Mouse (Mus musculus) midbrain, embryonic 16.5 days (tissue): ENCODE measurements around the gene Ing3. TPM values are rescaled to one million over a fixed set of nuclear protein-coding genes. Genes with fewer than 3 reads are reported as not detected.

ENCODE experiments used
- ATAC-seq: fragments of 200-750 bp; cut with Nextera tagmentation; 2 replicates; pipeline ENCODE4 v1.8.0; 2017; ENCODE audit warnings: moderate TSS enrichment
- H3K27ac ChIP-seq: fragments of 300-500 bp; sonication (generic); 2 replicates; pipeline ENCODE4 v1.5.1; 2014; ENCODE audit warnings: mild to moderate bottlenecking, low read length, mixed read lengths
- H3K27me3 ChIP-seq: fragments of 300-500 bp; sonication (generic); 2 replicates; pipeline ENCODE4 v1.6.1; 2014; ENCODE audit warnings: low read depth, low read length, mixed read lengths; ENCODE audit not compliant: control insufficient read depth, insufficient read depth
- H3K36me3 ChIP-seq: fragments of 300-500 bp; sonication (generic); 2 replicates; pipeline ENCODE4 v1.6.1; 2014; ENCODE audit warnings: mild to moderate bottlenecking, low read length, moderate library complexity, mixed read lengths; ENCODE audit not compliant: control insufficient read depth, insufficient read depth
- H3K4me1 ChIP-seq: fragments of 300-500 bp; sonication (generic); 2 replicates; pipeline ENCODE4 v1.6.1; 2014; ENCODE audit warnings: mild to moderate bottlenecking, low read length, mixed read lengths; ENCODE audit not compliant: control insufficient read depth, insufficient read depth
- H3K4me2 ChIP-seq: fragments of 300-500 bp; sonication (generic); 2 replicates; pipeline ENCODE4 v1.6.1; 2014; ENCODE audit warnings: mild to moderate bottlenecking, low read length, mixed read lengths
- H3K4me3 ChIP-seq: fragments of 300-500 bp; sonication (generic); 2 replicates; pipeline ENCODE4 v1.5.1; 2014; ENCODE audit warnings: low read depth, mild to moderate bottlenecking, low read length, moderate library complexity, mixed read lengths
- H3K9ac ChIP-seq: fragments of 300-500 bp; sonication (generic); 2 replicates; pipeline ENCODE4 v1.6.1; 2014; ENCODE audit warnings: low read depth, low read length, mixed read lengths
- H3K9me3 ChIP-seq: fragments of 300-500 bp; sonication (generic); replicated peaks from 2 replicates; pipeline ENCODE4 v1.6.1; 2014; ENCODE audit warnings: mild to moderate bottlenecking, low read length, mixed read lengths; ENCODE audit not compliant: control insufficient read depth, poor library complexity, severe bottlenecking
- WGBS: fragments of 180-500 bp; shearing (Covaris S2); extraction: QIAGEN DNeasy Blood & Tissue Kit; methylation state at CpG from one replicate; pipeline ENCODE4 v1.1.7; 2014; 5-methylcytosine and 5-hydroxymethylcytosine counted together
- polyA plus RNA-seq: library from polyadenylated mRNA; unstranded; fragments of >200 nt; fragmentation: Nextera tagmentation; extraction: Ambion mirVana; gene quantifications from 2 replicates; pipeline ENCODE4 v1.2.1, GENCODE M21; 2015

Gene Ing3
- polyA plus RNA-seq = 44.2 and 50.0 TPM in 2 replicates

DNA sequence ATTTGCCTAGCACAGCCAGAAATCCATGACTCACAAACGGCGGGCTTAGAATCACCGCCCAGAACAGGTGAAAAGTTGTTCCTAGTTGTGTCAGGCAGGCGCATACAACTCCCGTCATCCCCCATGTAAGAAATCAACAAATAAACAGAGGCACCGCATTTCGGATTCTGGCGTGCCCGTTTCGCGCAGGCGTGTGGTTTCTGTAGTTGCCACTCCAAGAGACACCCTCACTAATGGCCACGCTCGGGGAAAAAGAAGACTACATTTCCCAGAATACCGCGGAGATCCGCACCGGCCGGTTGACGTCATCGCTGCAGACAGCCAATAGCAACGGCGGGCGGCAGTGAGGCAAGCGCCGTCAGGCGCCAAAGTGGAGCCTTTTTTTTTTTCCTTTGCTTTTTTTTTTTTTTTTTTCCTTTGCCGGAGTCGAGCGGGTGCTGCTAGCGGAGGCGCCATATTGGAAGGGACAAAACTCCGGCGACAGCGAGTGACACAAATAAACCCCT, at the start of gene Ing3:
Ing3 (plus strand) TSS at position 346 of the 506 bp plus-strand sequence.
- peak within 1 kb of the TSS; percentile 99 for H3K27ac ChIP-seq
- ATAC-seq = peak; percentile 99
- H3K9me3 ChIP-seq = no peaks in the 10 kb centered on the region
- H3K4me1 ChIP-seq = peaks cover 12% of the 10 kb centered on the region
- under 1% methylated on average over 35 of the region's 35 CpGs for WGBS
- peak within 1 kb of the TSS; percentile 67 for H3K4me2 ChIP-seq
- H3K27me3 ChIP-seq = no peaks in the 10 kb centered on the region
- no peaks in the 10 kb centered on the region for H3K36me3 ChIP-seq
- peak within 1 kb of the TSS; percentile 79 for H3K9ac ChIP-seq
- H3K4me3 ChIP-seq = peak within 1 kb of the TSS; percentile 55

DNA sequence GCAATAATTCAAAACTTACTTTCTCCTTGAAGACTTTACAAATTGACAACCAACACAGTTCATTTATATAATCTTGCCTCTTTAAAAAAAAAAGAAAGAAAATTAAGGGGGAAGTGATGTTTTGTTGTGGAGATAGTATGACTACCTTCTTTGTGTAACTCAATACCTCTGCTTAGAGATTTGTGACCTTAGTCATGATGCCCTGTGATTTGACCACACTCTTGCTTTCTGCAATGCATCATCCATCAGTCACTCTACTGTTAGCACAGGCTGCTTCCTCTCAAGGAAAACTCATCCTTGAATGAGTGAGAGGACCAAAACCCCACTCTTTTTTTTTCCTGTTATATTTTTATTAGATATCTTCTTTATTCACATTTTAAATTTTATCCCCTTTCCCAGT, 39.7 kb upstream of the Ing3 start:
- Histone ChIP-seq H3K27ac (no peak overlapping the region), H3K36me3 (no peaks in the 10 kb centered on the region), H3K27me3 (no peaks in the 10 kb centered on the region), H3K9ac (no peak overlapping the region), H3K4me2 (no peak overlapping the region), H3K9me3 (no peaks in the 10 kb centered on the region), H3K4me1 (no peaks in the 10 kb centered on the region), H3K4me3 (no peak overlapping the region)
- ATAC-seq = no peak

DNA sequence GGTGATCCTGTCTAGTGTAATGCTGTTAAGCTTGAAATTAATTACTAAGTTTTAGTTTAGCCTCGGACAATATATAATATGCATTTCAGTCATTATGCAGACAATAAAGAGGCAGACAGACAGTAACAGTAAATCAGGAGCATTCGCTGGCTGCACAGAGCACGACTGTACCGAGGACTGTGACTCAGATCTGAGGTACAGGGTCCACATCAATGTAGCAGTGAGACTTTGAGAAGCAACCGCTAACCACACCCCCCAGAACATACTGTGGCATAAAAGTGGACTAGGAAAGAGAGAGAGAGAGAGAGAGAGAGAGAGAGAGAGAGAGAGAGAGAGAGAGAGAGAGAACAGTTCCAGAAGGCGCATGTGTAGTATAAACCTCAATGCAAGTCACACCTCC, 38.6 kb upstream of the Ing3 start:
- Histone ChIP-seq H3K9ac (no peak overlapping the region), H3K9me3 (no peaks in the 10 kb centered on the region), H3K4me2 (no peak overlapping the region), H3K4me3 (no peak overlapping the region), H3K36me3 (no peaks in the 10 kb centered on the region), H3K4me1 (no peaks in the 10 kb centered on the region), H3K27me3 (no peaks in the 10 kb centered on the region), H3K27ac (no peak overlapping the region)
- ATAC-seq = no peak
- WGBS = 91% methylated on average over 6 of the region's 6 CpGs

DNA sequence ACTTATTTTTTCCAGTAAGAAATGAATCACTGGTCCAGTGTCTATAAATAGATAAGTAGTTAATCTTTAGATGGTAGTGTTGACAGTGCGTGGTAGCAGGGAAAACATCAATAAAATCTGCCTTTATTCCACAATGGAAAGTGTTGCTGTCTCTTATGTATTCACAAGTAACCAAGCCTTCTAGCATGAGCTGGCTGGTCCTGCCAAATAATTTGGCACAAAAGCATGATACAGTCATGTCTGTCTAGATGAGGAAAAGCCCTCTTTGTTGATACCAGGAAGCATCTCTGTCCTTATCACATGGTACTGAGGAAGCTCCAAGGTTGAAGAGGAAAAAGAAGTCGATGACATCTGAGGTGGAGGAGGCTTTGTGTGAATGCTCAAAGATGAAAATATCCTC, 32.8 kb upstream of the Ing3 start:
- H3K9me3 ChIP-seq = no peaks in the 10 kb centered on the region
- ATAC-seq = no peak
- H3K27ac ChIP-seq = no peak overlapping the region
- H3K36me3 ChIP-seq = no peaks in the 10 kb centered on the region
- no peaks in the 10 kb centered on the region for H3K4me1 ChIP-seq
- H3K4me3 ChIP-seq = no peak overlapping the region
- no peaks in the 10 kb centered on the region for H3K27me3 ChIP-seq
- WGBS = 91% methylated on average over 2 of the region's 2 CpGs
- no peak overlapping the region for H3K9ac ChIP-seq
- H3K4me2 ChIP-seq = no peak overlapping the region

DNA sequence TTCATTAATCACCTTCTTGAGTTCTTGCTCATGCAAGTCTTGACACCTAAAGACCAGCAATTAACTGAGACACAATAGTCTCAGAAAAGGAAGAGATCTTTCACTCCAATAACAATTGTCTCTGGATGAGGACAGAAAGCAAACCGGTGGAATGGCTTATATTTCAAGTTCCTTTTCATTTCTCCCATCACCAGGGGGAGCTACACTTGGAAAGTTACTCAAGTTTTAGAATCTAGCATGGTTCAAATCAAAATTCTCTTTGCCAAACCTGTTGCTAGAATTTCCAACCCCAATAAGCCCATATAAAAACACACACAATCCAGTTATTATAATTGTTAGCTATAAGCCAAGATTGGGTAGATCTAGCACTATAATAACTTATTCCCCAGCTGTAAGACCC, 25.2 kb upstream of the Ing3 start:
- ATAC-seq = no peak
- Histone ChIP-seq H3K27ac (no peak overlapping the region), H3K4me2 (no peak overlapping the region), H3K4me3 (no peak overlapping the region), H3K27me3 (no peaks in the 10 kb centered on the region), H3K4me1 (no peaks in the 10 kb centered on the region), H3K9ac (no peak overlapping the region), H3K36me3 (no peaks in the 10 kb centered on the region), H3K9me3 (no peaks in the 10 kb centered on the region)
- WGBS = 26% methylated on average over 1 of the region's 1 CpGs

DNA sequence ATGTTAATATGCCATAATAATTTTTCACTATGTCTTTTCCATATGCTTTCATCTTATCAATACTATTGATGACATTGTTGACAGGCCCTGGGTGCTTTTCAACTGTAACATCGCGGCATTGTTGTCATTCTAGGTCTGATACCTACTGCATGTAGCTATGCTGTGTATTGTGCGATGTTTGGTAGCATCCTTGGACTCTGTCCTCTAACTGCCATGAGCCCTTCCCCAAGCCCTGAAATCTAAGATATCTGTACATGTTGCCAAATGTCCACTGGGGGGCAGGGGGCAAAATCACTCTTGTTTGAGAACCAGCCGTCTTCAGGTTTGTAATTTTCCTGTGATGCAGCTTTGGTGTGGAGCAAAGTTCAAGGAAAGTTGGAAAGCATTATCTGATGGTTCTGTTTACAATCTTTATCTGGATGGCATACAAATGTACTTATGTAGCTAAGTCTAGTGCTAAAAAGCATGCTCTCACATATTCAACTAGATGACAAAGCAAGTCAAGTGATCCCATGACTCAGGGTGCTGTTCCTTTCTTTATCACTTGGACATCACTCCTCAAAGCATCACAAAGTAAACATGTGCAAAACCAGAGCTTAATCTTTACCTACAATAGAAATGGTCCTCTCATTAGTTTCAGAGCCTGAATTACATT, 11.3 kb upstream of the Ing3 start:
- Histone ChIP-seq H3K9ac (no peak overlapping the region), H3K36me3 (no peaks in the 10 kb centered on the region), H3K4me1 (no peaks in the 10 kb centered on the region), H3K4me3 (no peak overlapping the region), H3K27ac (no peak overlapping the region), H3K4me2 (no peak overlapping the region), H3K9me3 (0 out of 2 replicates have a peak, but pooled peaks cover 2% of the 10 kb centered on the region), H3K27me3 (no peaks in the 10 kb centered on the region)
- no peak for ATAC-seq
- WGBS = 86% methylated on average over 4 of the region's 4 CpGs

DNA sequence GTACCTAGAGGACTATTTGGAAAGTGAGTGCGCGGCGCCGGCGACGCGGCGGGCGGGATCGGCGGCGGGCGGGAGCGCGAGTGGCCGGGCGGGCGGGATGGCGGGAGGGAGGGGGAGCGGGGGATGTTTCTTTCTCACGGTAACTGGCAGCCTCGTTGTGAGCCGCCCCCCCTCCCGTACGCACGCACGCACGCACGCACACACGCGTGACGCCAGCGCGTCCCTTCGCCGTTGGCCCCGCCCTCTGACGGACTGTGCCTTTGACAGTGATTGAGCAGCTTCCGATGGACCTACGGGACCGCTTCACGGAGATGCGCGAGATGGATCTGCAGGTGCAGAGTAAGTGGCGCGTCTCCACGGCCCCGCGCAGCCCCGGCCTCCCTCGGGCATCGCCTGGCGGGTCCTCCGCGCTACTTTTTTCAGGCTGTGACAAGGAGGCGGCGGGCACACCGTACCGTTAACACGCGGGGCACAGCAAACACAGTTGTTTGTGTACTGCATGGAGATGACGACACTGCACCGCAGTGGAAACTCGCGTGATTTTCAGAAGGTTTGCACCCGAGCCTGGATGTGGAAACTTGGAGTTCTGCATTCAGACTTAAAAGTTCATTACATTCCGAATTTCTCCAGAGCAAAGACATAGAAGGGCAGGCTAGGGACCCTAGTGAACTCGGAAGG, 539 bp downstream of the Ing3 start:
- Histone ChIP-seq H3K4me3 (peak overlapping the region; percentile 55), H3K4me2 (peak overlapping the region; percentile 67), H3K4me1 (peaks cover 12% of the 10 kb centered on the region), H3K27me3 (no peaks in the 10 kb centered on the region), H3K9ac (peak overlapping the region; percentile 79), H3K27ac (peak overlapping the region; percentile 99), H3K9me3 (no peaks in the 10 kb centered on the region), H3K36me3 (no peaks in the 10 kb centered on the region; the same call in 1 of the 2 replicates)
- peak; percentile 97 for ATAC-seq
- 1% methylated on average over 33 of the region's 68 CpGs for WGBS

DNA sequence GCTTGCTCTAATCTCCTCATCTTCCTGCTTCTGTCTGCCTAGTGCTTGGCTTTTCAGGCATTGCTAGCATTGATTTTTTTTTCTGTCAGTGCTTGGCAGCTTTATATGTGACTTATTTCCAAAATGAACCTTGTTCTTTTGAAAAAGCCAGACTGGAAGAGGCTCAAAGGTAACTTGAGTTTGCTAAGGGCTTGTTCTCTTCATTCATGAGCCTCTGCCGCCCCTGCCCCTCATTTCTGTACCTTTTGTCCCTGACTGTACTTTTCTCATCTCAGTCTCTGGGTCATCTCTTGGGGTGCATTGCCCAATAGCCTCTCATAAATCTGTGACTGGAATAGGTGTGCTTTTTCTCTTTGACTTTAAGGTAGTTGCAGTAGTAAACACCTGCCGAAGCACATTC, 1.3 kb downstream of the Ing3 start:
- H3K27me3 ChIP-seq = no peaks in the 10 kb centered on the region
- peak overlapping the region; percentile 67 for H3K4me2 ChIP-seq
- H3K27ac ChIP-seq = no peak overlapping the region
- H3K36me3 ChIP-seq = no peaks in the 10 kb centered on the region; the same call in 1 of the 2 replicates
- WGBS = 93% methylated on average over 2 of the region's 2 CpGs
- H3K9me3 ChIP-seq = no peaks in the 10 kb centered on the region
- no peak for ATAC-seq
- peaks cover 12% of the 10 kb centered on the region for H3K4me1 ChIP-seq
- peak overlapping the region; percentile 67 for H3K9ac ChIP-seq
- H3K4me3 ChIP-seq = peak overlapping the region; percentile 55

DNA sequence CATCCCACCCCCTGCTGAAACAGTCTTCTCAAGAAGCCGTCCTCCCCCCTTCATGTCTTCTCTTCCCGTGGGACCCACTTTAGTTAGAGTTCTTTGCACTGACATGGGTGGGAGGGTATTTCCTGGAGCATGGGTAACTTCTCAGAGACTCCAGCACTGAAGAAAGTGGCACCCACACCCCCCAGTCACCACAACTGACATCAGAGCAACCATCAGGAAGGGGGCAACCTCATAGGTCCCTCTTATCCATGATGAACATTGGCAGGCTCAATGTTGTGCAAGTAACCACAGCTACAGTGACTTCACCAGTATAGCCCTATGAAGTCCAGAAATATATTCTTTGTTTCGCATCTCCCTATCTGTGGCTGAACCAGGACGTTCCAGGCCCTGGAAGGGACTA, 6.1 kb downstream of the Ing3 start:
- ATAC-seq = no peak
- H3K36me3 ChIP-seq = peaks cover 2% of the 10 kb centered on the region; the same call in 1 of the 2 replicates
- H3K4me2 ChIP-seq = no peak overlapping the region
- no peak overlapping the region for H3K27ac ChIP-seq
- no peaks in the 10 kb centered on the region for H3K27me3 ChIP-seq
- H3K4me1 ChIP-seq = peaks cover 10% of the 10 kb centered on the region
- H3K4me3 ChIP-seq = no peak overlapping the region
- H3K9ac ChIP-seq = no peak overlapping the region
- WGBS = 81% methylated on average over 4 of the region's 4 CpGs
- no peaks in the 10 kb centered on the region for H3K9me3 ChIP-seq
